Mouse (Mus musculus) heart, postnatal 0 days (tissue): ENCODE data around the gene Ssh2. TPM values are rescaled to one million over a fixed set of nuclear protein-coding genes. Genes with fewer than 3 reads are reported as not detected.
A peak's percentile ranks its signal among the peaks of the same experiment; 100 is the strongest.

Experiments
- ATAC-seq: fragments of 200-750 bp; cut with Nextera tagmentation; 2 replicates; pipeline ENCODE4 v1.8.0; 2017; ENCODE audit warnings: low read depth, moderate number of reproducible peaks, moderate library complexity; ENCODE audit not compliant: insufficient read depth
- DNase-seq: peaks from one replicate; pipeline ENCODE4 v3.0.0-alpha.2; 2016; ENCODE audit warnings: low spot score
- H3K27ac ChIP-seq: fragments of 300-500 bp; sonication (generic); 2 replicates; pipeline ENCODE4 v1.5.1; 2014; ENCODE audit warnings: low read depth, mild to moderate bottlenecking
- H3K27me3 ChIP-seq: fragments of 300-500 bp; sonication (generic); 2 replicates; pipeline ENCODE4 v1.6.1; 2014; ENCODE audit warnings: low read length, mixed read lengths; ENCODE audit not compliant: control insufficient read depth, insufficient read depth
- H3K36me3 ChIP-seq: fragments of 300-500 bp; sonication (generic); replicated peaks from 2 replicates; pipeline ENCODE4 v1.6.1; 2014; ENCODE audit warnings: low read length, mixed read lengths; ENCODE audit not compliant: control insufficient read depth, insufficient read depth
- H3K4me1 ChIP-seq: fragments of 300-500 bp; sonication (generic); 2 replicates; pipeline ENCODE4 v1.6.1; 2014; ENCODE audit warnings: antibody characterized with exemption; ENCODE audit not compliant: control insufficient read depth, insufficient read depth
- H3K4me2 ChIP-seq: fragments of 300-500 bp; sonication (generic); 2 replicates; pipeline ENCODE4 v1.6.1; 2014; ENCODE audit warnings: low read depth, mild to moderate bottlenecking, low read length, moderate library complexity
- H3K4me3 ChIP-seq: fragments of 300-500 bp; sonication (generic); 2 replicates; pipeline ENCODE4 v1.5.1; 2014; ENCODE audit warnings: low read depth, low read length
- H3K9ac ChIP-seq: fragments of 300-500 bp; sonication (generic); replicated peaks from 2 replicates; pipeline ENCODE4 v1.6.1; 2014; ENCODE audit warnings: low read depth, low read length, mixed read lengths
- H3K9me3 ChIP-seq: fragments of 300-500 bp; sonication (generic); replicated peaks from 2 replicates; pipeline ENCODE4 v1.6.1; 2016; ENCODE audit warnings: low read length; ENCODE audit not compliant: control insufficient read depth
- CTCF ChIP-seq: IDR thresholded peaks from 2 replicates; pipeline ENCODE4 v1.5.1; 2016; ENCODE audit warnings: antibody characterized with exemption, control low read depth, low read depth
- EP300 ChIP-seq: IDR thresholded peaks from 2 replicates; pipeline ENCODE4 v1.6.1; 2016; ENCODE audit warnings: antibody characterized with exemption, low read depth
- WGBS: fragments of 180-500 bp; shearing (Covaris S2); extraction: QIAGEN DNeasy Blood & Tissue Kit; methylation state at CpG from one replicate; pipeline ENCODE4 v1.1.7; 2014; 5-methylcytosine and 5-hydroxymethylcytosine counted together
- polyA plus RNA-seq: library from polyadenylated mRNA; unstranded; fragments of >200 nt; fragmentation: Nextera tagmentation; extraction: Ambion mirVana; gene quantifications from 2 replicates; pipeline ENCODE4 v1.2.1, GENCODE M21; 2015
- total RNA-seq: library from RNA; depleted of rRNA; stranded (reverse); fragments of >200 nt; gene quantifications from 2 replicates; pipeline ENCODE4 v1.2.3, GENCODE M21; 2014; ENCODE audit warnings: low replicate concordance

Gene Ssh2
- total and polyA plus RNA-seq, 2 experiments from 2014 or later: 21.0 to 60.6 TPM

GRCm38 (mm10) chr11:77200703-77201102 lies 15.4 kb upstream of the Ssh2 start:
- no peaks in the 10 kb centered on the region for H3K9me3 ChIP-seq
- H3K27me3 ChIP-seq: no peaks in the 10 kb centered on the region
- H3K4me2 ChIP-seq: no peak overlapping the region
- DNase-seq: no peak
- 69% methylated on average over 1 of the region's 1 CpGs for WGBS
- no peaks in the 10 kb centered on the region for H3K36me3 ChIP-seq
- no peak overlapping the region for H3K27ac ChIP-seq
- peaks cover 11% of the 10 kb centered on the region; the same call in 1 of the 2 replicates for H3K4me1 ChIP-seq
- ATAC-seq: no peak
- no peak for TF ChIP-seq CTCF
- no peak for TF ChIP-seq EP300
- no peak overlapping the region for H3K9ac ChIP-seq
- H3K4me3 ChIP-seq: no peak overlapping the region

- TF ChIP-seq EP300: no peak
- TF ChIP-seq CTCF: no peak
- Histone ChIP-seq H3K4me3 (no peak overlapping the region), H3K36me3 (no peaks in the 10 kb centered on the region), H3K9me3 (no peaks in the 10 kb centered on the region), H3K9ac (no peak overlapping the region), H3K27ac (no peak overlapping the region), H3K27me3 (no peaks in the 10 kb centered on the region), H3K4me1 (peaks cover 3% of the 10 kb centered on the region; the same call in 1 of the 2 replicates), H3K4me2 (no peak overlapping the region)
- no peak for ATAC-seq
- WGBS: 95% methylated on average over 1 of the region's 1 CpGs
- DNase-seq: no peak
Observed at GRCm38 (mm10) chr11:77214142-77214692, 1.9 kb upstream of the Ssh2 start.

- peak; percentile 90 for TF ChIP-seq CTCF
- no peak for TF ChIP-seq EP300
- H3K36me3 ChIP-seq: no peaks in the 10 kb centered on the region
- no peak overlapping the region for H3K9ac ChIP-seq
- H3K4me2 ChIP-seq: peak overlapping the region; percentile 95
- H3K4me3 ChIP-seq: no peak overlapping the region
- ATAC-seq (peak; percentile 76), DNase-seq (peak; percentile 83)
- no peaks in the 10 kb centered on the region for H3K9me3 ChIP-seq
- 3% methylated on average over 1 of the region's 1 CpGs for WGBS
- peaks cover 3% of the 10 kb centered on the region; the same call in 1 of the 2 replicates for H3K4me1 ChIP-seq
- no peak overlapping the region for H3K27ac ChIP-seq
- no peaks in the 10 kb centered on the region for H3K27me3 ChIP-seq
Observed at GRCm38 (mm10) chr11:77214755-77215154, 1.3 kb upstream of the Ssh2 start.

DNA sequence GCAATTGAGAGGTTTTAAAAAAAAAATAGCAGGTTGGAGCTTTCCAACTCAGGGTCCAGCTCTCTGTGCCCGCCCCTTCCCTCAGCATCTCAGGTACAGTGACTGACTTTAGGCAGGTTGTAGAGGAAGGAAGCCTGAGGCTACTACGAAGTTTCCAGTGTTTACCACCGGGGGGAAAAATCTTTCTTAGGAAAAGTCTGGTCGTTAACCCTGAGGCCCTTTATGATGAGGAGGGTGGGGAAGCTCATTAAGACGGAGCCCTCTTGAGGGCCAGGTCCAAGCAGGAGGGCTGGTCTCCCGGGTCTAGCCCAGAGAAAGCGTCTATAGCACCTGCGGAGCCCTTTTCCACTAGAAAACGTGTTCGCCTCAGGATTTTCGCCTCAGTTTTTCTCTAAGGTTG lies 604 bp upstream of the Ssh2 start:
- peak overlapping the region; percentile 88 for H3K4me3 ChIP-seq
- no peak for ATAC-seq

DNA sequence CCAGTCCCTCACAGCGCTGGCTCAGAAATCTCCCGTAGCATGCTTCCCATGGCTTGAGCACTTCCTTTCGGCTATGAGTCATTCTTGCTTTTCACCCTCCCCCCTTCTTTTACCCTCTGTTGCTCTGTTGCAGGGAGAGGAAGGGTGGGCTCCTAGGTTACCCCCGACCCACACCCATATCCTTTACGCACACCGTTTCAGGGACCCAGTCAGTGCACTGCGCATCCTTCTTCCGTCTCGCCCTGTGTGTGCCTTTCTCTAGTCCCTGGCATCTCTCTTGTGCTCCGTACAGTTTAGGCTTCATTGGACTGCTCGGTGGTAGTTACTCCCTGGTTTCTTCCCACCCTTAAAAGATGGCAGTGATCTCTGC lies 659 bp downstream of the Ssh2 start:
- no peaks in the 10 kb centered on the region for H3K27me3 ChIP-seq
- H3K9ac ChIP-seq: peak overlapping the region; percentile 79
- no peak for TF ChIP-seq EP300
- no peak for TF ChIP-seq CTCF
- 0% methylated on average over 11 of the region's 11 CpGs for WGBS
- peak overlapping the region; percentile 85 for H3K27ac ChIP-seq
- H3K9me3 ChIP-seq: no peaks in the 10 kb centered on the region
- H3K4me2 ChIP-seq: peak overlapping the region; percentile 95
- ATAC-seq (peak; percentile 22), DNase-seq (peak; percentile 38)
- peaks cover 3% of the 10 kb centered on the region; the same call in 1 of the 2 replicates for H3K4me1 ChIP-seq
- H3K36me3 ChIP-seq: no peaks in the 10 kb centered on the region
- H3K4me3 ChIP-seq: peak overlapping the region; percentile 88

More for the DNA sequence above, 604 bp upstream of the Ssh2 start:
- peak; percentile 15 for DNase-seq
- Histone ChIP-seq H3K9ac (peak overlapping the region; percentile 79), H3K27ac (peak overlapping the region; percentile 85), H3K4me2 (peak overlapping the region; percentile 95), H3K9me3 (no peaks in the 10 kb centered on the region), H3K4me1 (peaks cover 3% of the 10 kb centered on the region; the same call in 1 of the 2 replicates), H3K27me3 (no peaks in the 10 kb centered on the region), H3K36me3 (no peaks in the 10 kb centered on the region)
- WGBS: 1% methylated on average over 11 of the region's 11 CpGs
- TF ChIP-seq EP300 (no peak), CTCF (no peak)

- TF ChIP-seq CTCF (no peak), EP300 (no peak)
Observed at GRCm38 (mm10) chr11:77230765-77231164, 14.7 kb downstream of the Ssh2 start.

More at GRCm38 (mm10) chr11:77230765-77231164, 14.7 kb downstream of the Ssh2 start:
- Histone ChIP-seq H3K27me3 (no peaks in the 10 kb centered on the region), H3K4me1 (no peaks in the 10 kb centered on the region), H3K36me3 (no peaks in the 10 kb centered on the region), H3K9ac (no peak overlapping the region), H3K27ac (no peak overlapping the region), H3K9me3 (no peaks in the 10 kb centered on the region), H3K4me3 (no peak overlapping the region), H3K4me2 (no peak overlapping the region)
- WGBS: 80% methylated on average over 2 of the region's 2 CpGs
- DNase-seq (no peak), ATAC-seq (no peak)
